Comparison of ENCODE assay signal across 8 mouse cellular contexts in genomic region chr2:153432492-153432891, GRCm38 (mm10).
DNase-seq lines count a peak whose midpoint lies in the region; ATAC-seq and TF ChIP-seq lines count a peak whose summit lies in the region.

No protein-coding gene starts in this region.

- 29% methylated on average over 7 of the region's 7 CpGs for WGBS in limb, embryonic 12.5 days
- 10% methylated on average over 7 of the region's 7 CpGs for WGBS in neural tube, embryonic 15.5 days

- H3K4me1 ChIP-seq in limb, embryonic 12.5 days (replicated peaks) = peaks cover 56% of the 10 kb centered on the region
- H3K4me1 ChIP-seq in neural tube, embryonic 15.5 days = peaks cover 76% of the 10 kb centered on the region

- no peak overlapping the region for H3K4me3 ChIP-seq in layer of hippocampus, adult 2 months
- H3K4me3 ChIP-seq in limb, embryonic 12.5 days (replicated peaks) = no peak overlapping the region
- no peak overlapping the region for H3K4me3 ChIP-seq in neural tube, embryonic 15.5 days (replicated peaks)

- DNase-seq in adrenal gland, adult (ENCODE audit: inconsistent age in 2 of 2, low spot score in 1 of 2) = peak; percentile 50 to 69
- no peak for DNase-seq in adrenal gland, postnatal 10 days
- no peak for DNase-seq in layer of hippocampus, adult 2 months (ENCODE audit: low spot score in 2 of 2)
- no peak for DNase-seq in layer of hippocampus, adult 18-20 months (ENCODE audit: low spot score in 2 of 2)
- no peak for DNase-seq in right cerebral cortex, postnatal 36 days (ENCODE audit: low spot score in 2 of 2)

- H3K9me3 ChIP-seq in limb, embryonic 12.5 days = no peaks in the 10 kb centered on the region
- no peaks in the 10 kb centered on the region for H3K9me3 ChIP-seq in neural tube, embryonic 15.5 days (replicated peaks)

- H3K27ac ChIP-seq in layer of hippocampus, adult 2 months = peak overlapping the region; percentile 43; the same call in 1 of the 2 replicates
- H3K27ac ChIP-seq in limb, embryonic 12.5 days = peak overlapping the region; percentile 51; the same call in 1 of the 2 replicates
- H3K27ac ChIP-seq in neural tube, embryonic 15.5 days (replicated peaks) = peak overlapping the region; percentile 56; the same call in 1 of the 2 replicates

- H3K36me3 ChIP-seq in limb, embryonic 12.5 days = peaks cover 69% of the 10 kb centered on the region
- peaks cover 37% of the 10 kb centered on the region for H3K36me3 ChIP-seq in neural tube, embryonic 15.5 days

- H3K4me2 ChIP-seq in limb, embryonic 12.5 days = no peak overlapping the region
- H3K4me2 ChIP-seq in neural tube, embryonic 15.5 days = no peak overlapping the region

- no peak for TF ChIP-seq CTCF in layer of hippocampus, adult 2 months (conservative IDR thresholded peaks at IDR 0.05)

- H3K9ac ChIP-seq in limb, embryonic 12.5 days (replicated peaks) = no peak overlapping the region
- no peak overlapping the region for H3K9ac ChIP-seq in neural tube, embryonic 15.5 days (replicated peaks)

- H3K27me3 ChIP-seq in limb, embryonic 12.5 days = no peaks in the 10 kb centered on the region
- H3K27me3 ChIP-seq in neural tube, embryonic 15.5 days (replicated peaks) = no peaks in the 10 kb centered on the region

- ATAC-seq in limb, embryonic 12.5 days (ENCODE audit: insufficient number of reproducible peaks, insufficient read depth, low FRiP score, low TSS enrichment, low read depth) = no peak
- ATAC-seq in neural tube, embryonic 15.5 days (ENCODE audit: low FRiP score) = no peak
- ATAC-seq in granulocyte monocyte progenitor cell, adult 5-6 weeks (replicated peaks; ENCODE audit: poor library complexity, severe bottlenecking) = no peak

Comparison
In these comparisons a context has a peak if more than half of its experiments do, and no peak if none do; other contexts are left out.
1. DNase-seq: peak in adrenal gland, adult (2 of 2); none in adrenal gland, postnatal 10 days (single experiment), layer of hippocampus, adult 2 months (0 of 2), layer of hippocampus, adult 18-20 months (0 of 2) and right cerebral cortex, postnatal 36 days (0 of 2).
2. Peak in every context shown above with its lines, with median percentiles within 50 percentile points of each other: H3K27ac ChIP-seq.